Mouse (Mus musculus) thymus, postnatal 14 days (tissue): ENCODE data around the gene Slc8a3.
A peak's percentile ranks its signal among the peaks of the same experiment; 100 is the strongest.

Source experiments
- DNase-seq: peaks from one replicate; pipeline ENCODE4 v3.0.0; 2021

The Slc8a3 gene

GRCm38 (mm10) chr12:81175252-81175651, 157.7 kb downstream of the Slc8a3 start:
- DNase-seq, result no peak

- DNase-seq, result no peak
Observed at GRCm38 (mm10) chr12:81173893-81174292, 159.1 kb downstream of the Slc8a3 start.

- DNase-seq, result no peak
Observed at GRCm38 (mm10) chr12:81173011-81173410, 160.0 kb downstream of the Slc8a3 start.

GRCm38 (mm10) chr12:81170076-81170475, 162.9 kb downstream of the Slc8a3 start:
- DNase-seq, result peak; percentile 27

- DNase-seq, result peak; percentile 23
Observed at GRCm38 (mm10) chr12:81168494-81168893, 164.5 kb downstream of the Slc8a3 start.

GRCm38 (mm10) chr12:81168031-81168430, 164.9 kb downstream of the Slc8a3 start:
- no peak for DNase-seq

GRCm38 (mm10) chr12:81167142-81167541, 165.8 kb downstream of the Slc8a3 start:
- DNase-seq, result no peak

- DNase-seq, result no peak
Observed at GRCm38 (mm10) chr12:81166615-81167014, 166.4 kb downstream of the Slc8a3 start.

- DNase-seq, result no peak
Observed at GRCm38 (mm10) chr12:81166092-81166491, 166.9 kb downstream of the Slc8a3 start.

GRCm38 (mm10) chr12:81163566-81163965, 169.4 kb downstream of the Slc8a3 start:
- no peak for DNase-seq

GRCm38 (mm10) chr12:81163131-81163530, 169.8 kb downstream of the Slc8a3 start:
- no peak for DNase-seq

GRCm38 (mm10) chr12:81161282-81161681, 171.7 kb downstream of the Slc8a3 start:
- DNase-seq, result no peak

- peak; percentile 52 for DNase-seq
Observed at GRCm38 (mm10) chr12:81160831-81161230, 172.1 kb downstream of the Slc8a3 start.

- no peak for DNase-seq
Observed at GRCm38 (mm10) chr12:81160425-81160824, 172.6 kb downstream of the Slc8a3 start.

- no peak for DNase-seq
Observed at GRCm38 (mm10) chr12:81159947-81160346, 173.0 kb downstream of the Slc8a3 start.

GRCm38 (mm10) chr12:81156841-81157240, 176.1 kb downstream of the Slc8a3 start:
- no peak for DNase-seq

GRCm38 (mm10) chr12:81155675-81156074, 177.3 kb downstream of the Slc8a3 start:
- DNase-seq, result no peak

GRCm38 (mm10) chr12:81152082-81152481, 180.9 kb downstream of the Slc8a3 start:
- no peak for DNase-seq

GRCm38 (mm10) chr12:81150917-81151316, 182.1 kb downstream of the Slc8a3 start:
- no peak for DNase-seq

- DNase-seq, result no peak
Observed at GRCm38 (mm10) chr12:81147956-81148355, 185.0 kb downstream of the Slc8a3 start.
